Mouse (Mus musculus) CD8-positive naive resting alpha-beta T cell, adult 2 months (primary cell): Measurements from ENCODE around the gene Sparcl1.

Source experiments
- DNase-seq, 2 experiments: peaks; one replicate each; pipeline ENCODE4 v3.0.0; 2022; ENCODE audit warnings: low read depth in 2 of 2, low spot score in 2 of 2

Sparcl1 gene

GRCm38 (mm10) chr5:104112016-104112415, 1.5 kb downstream of the Sparcl1 start:
- DNase-seq = no peak

- DNase-seq = no peak
Observed at GRCm38 (mm10) chr5:104110171-104110920, 3.2 kb downstream of the Sparcl1 start.

GRCm38 (mm10) chr5:104109516-104109915, 4.0 kb downstream of the Sparcl1 start:
- DNase-seq = no peak

GRCm38 (mm10) chr5:104108879-104109369, 4.6 kb downstream of the Sparcl1 start:
- no peak for DNase-seq

- no peak for DNase-seq
Observed at GRCm38 (mm10) chr5:104108127-104108875, 5.2 kb downstream of the Sparcl1 start.

- DNase-seq = no peak
Observed at GRCm38 (mm10) chr5:104104111-104104510, 9.4 kb downstream of the Sparcl1 start.

GRCm38 (mm10) chr5:104103171-104103570, 10.4 kb downstream of the Sparcl1 start:
- DNase-seq = no peak

- DNase-seq = no peak
Observed at GRCm38 (mm10) chr5:104101678-104102531, 11.6 kb downstream of the Sparcl1 start.

GRCm38 (mm10) chr5:104096078-104096938, 17.2 kb downstream of the Sparcl1 start:
- no peak for DNase-seq

- DNase-seq = no peak
Observed at GRCm38 (mm10) chr5:104095416-104096077, 18.0 kb downstream of the Sparcl1 start.

GRCm38 (mm10) chr5:104089751-104090150, 23.8 kb downstream of the Sparcl1 start:
- DNase-seq = no peak

GRCm38 (mm10) chr5:104085366-104085765, 28.2 kb downstream of the Sparcl1 start:
- no peak for DNase-seq

- DNase-seq = no peak
Observed at GRCm38 (mm10) chr5:104080736-104081135, 32.8 kb downstream of the Sparcl1 start.

GRCm38 (mm10) chr5:104077508-104077907, 36.0 kb downstream of the Sparcl1 start, which contains the start of gene Gm17660:
Gm17660 (minus strand) TSS chr5:104077608.
- no peak for DNase-seq

- DNase-seq = no peak
Observed at GRCm38 (mm10) chr5:104076361-104076760, 37.2 kb downstream of the Sparcl1 start.

GRCm38 (mm10) chr5:104074388-104074787, 39.1 kb downstream of the Sparcl1 start:
- DNase-seq = peak; percentile 16 to 46

GRCm38 (mm10) chr5:104073602-104074001, 39.9 kb downstream of the Sparcl1 start:
- DNase-seq = no peak

GRCm38 (mm10) chr5:104072272-104072886, 41.2 kb downstream of the Sparcl1 start:
- DNase-seq = no peak

- no peak for DNase-seq
Observed at GRCm38 (mm10) chr5:104071048-104071447, 42.5 kb downstream of the Sparcl1 start.
